Mouse (Mus musculus) spleen, adult 2 months (tissue): ENCODE data around the gene Itpk1.

Source experiments
- CTCF ChIP-seq: fragments of 200-500 bp; IDR thresholded peaks from 2 replicates; pipeline ENCODE4 v1.5.1; 2011; ENCODE audit warnings: mild to moderate bottlenecking, inconsistent platforms; ENCODE audit not compliant: insufficient read depth, insufficient read length, insufficient replicate concordance; ENCODE audit errors: extremely low read depth
- POLR2A ChIP-seq: fragments of 200-500 bp; IDR thresholded peaks from 2 replicates; pipeline ENCODE4 v1.6.1; 2011; ENCODE audit warnings: low read depth, low read length, inconsistent platforms

DNA sequence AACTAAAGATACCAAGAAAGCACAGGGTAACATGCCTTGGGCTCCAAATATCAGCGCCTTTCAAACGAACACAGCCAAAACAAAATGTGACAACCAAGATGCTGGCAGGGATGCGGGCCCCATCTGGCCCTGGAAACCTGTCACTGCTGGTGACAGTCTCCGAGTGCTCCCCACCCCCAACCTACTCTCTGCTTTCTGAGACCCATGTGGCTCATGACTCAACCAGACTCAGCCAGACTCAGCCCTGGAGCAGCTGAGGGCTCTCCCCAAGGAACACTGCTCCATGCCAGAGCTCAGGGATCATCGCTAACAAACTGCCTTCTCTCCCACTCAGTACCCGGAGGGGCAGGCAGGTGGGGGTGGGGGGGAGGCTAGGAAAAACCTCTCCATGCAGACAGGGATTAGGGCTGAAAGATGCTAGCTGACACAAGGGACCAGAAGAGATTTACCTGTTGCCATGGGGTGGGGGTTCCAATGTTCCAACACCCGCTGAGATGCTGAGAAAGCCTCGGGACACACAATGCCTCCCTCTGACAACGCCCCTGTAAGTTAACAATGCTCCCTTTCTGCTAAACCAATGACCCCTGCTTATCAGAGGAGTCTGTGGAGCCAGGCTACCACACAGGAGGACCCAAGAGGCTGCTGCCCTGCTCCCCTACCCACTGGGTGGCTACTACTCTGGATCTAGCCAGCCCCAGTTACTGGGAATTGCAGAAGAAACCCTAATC, 64.1 kb downstream of the Itpk1 start:
- TF ChIP-seq CTCF, result no peak
- TF ChIP-seq POLR2A, result no peak
